Mouse (Mus musculus) embryo, embryonic 11 days (tissue): ENCODE measurements around the gene Baz1b.
A peak's percentile ranks its signal among the peaks of the same experiment; 100 is the strongest.
"Not testable (repeated sequence)": the region's sequence is repeated elsewhere in the genome, so short reads cannot be mapped to it uniquely, and the experiment has no call there.

Source experiments
- DNase-seq: peaks from one replicate; pipeline ENCODE4 v3.0.0-alpha.2; 2015

Gene Baz1b

GRCm38 (mm10) chr5:135180796-135181195, 6.3 kb upstream of the Baz1b start:
- no peak for DNase-seq

GRCm38 (mm10) chr5:135181776-135182175, 5.3 kb upstream of the Baz1b start:
- DNase-seq, result no peak

- DNase-seq, result peak; percentile 7
Measured at GRCm38 (mm10) chr5:135183131-135183861, 3.8 kb upstream of the Baz1b start.

GRCm38 (mm10) chr5:135185016-135185415, 2.0 kb upstream of the Baz1b start:
- DNase-seq, result no peak

- DNase-seq, result peak; percentile 47
Measured at GRCm38 (mm10) chr5:135185596-135185995, 1.5 kb upstream of the Baz1b start.

- DNase-seq, result no peak
Measured at GRCm38 (mm10) chr5:135186231-135186620, 838 bp upstream of the Baz1b start.

- DNase-seq, result peak; percentile 85
Measured at GRCm38 (mm10) chr5:135187349-135188213, 517 bp downstream of the Baz1b start.

- peak; percentile 28 for DNase-seq
Measured at GRCm38 (mm10) chr5:135188214-135188554, 1.1 kb downstream of the Baz1b start.

- no peak for DNase-seq
Measured at GRCm38 (mm10) chr5:135189281-135190022, 2.4 kb downstream of the Baz1b start.

- peak; percentile 78 for DNase-seq
Measured at GRCm38 (mm10) chr5:135191620-135192019, 4.6 kb downstream of the Baz1b start.

GRCm38 (mm10) chr5:135192431-135192830, 5.4 kb downstream of the Baz1b start:
- DNase-seq, result no peak

- DNase-seq, result no peak
Measured at GRCm38 (mm10) chr5:135196367-135196766, 9.3 kb downstream of the Baz1b start.

GRCm38 (mm10) chr5:135202763-135203162, 15.7 kb downstream of the Baz1b start:
- no peak for DNase-seq

GRCm38 (mm10) chr5:135208197-135208596, 21.1 kb downstream of the Baz1b start:
- no peak for DNase-seq

GRCm38 (mm10) chr5:135216871-135217270, 29.8 kb downstream of the Baz1b start:
- no peak for DNase-seq

- DNase-seq, result no peak
Measured at GRCm38 (mm10) chr5:135220941-135221340, 33.9 kb downstream of the Baz1b start.

GRCm38 (mm10) chr5:135222066-135222465, 35.0 kb downstream of the Baz1b start:
- no peak for DNase-seq

GRCm38 (mm10) chr5:135224169-135224568, 37.1 kb downstream of the Baz1b start:
- no peak for DNase-seq

GRCm38 (mm10) chr5:135225879-135226278, 38.8 kb downstream of the Baz1b start:
- DNase-seq, result not testable (repeated sequence)

GRCm38 (mm10) chr5:135230186-135230585, 43.1 kb downstream of the Baz1b start:
- no peak for DNase-seq

- DNase-seq, result no peak
Measured at GRCm38 (mm10) chr5:135233166-135233920, 46.3 kb downstream of the Baz1b start.

GRCm38 (mm10) chr5:135236571-135236970, 49.5 kb downstream of the Baz1b start:
- peak; percentile 73 for DNase-seq

GRCm38 (mm10) chr5:135238832-135239231, 51.8 kb downstream of the Baz1b start:
- no peak for DNase-seq
